Mouse (Mus musculus) monocyte, adult 5-6 weeks (primary cell): Measurements from ENCODE around the gene Bcar1. TPM values are rescaled to one million over a fixed set of nuclear protein-coding genes. Genes with fewer than 3 reads are reported as not detected.

Experiments
- ATAC-seq: fragments of 153-309, 156-312 bp; replicated peaks from 2 replicates; pipeline ENCODE4 v1.8.0; 2017; ENCODE audit warnings: mild to moderate bottlenecking; ENCODE audit not compliant: low TSS enrichment, insufficient number of reproducible peaks, severe bottlenecking, poor library complexity, low FRiP score
- total RNA-seq: library from RNA; stranded (forward); fragments of 200-1000, 200-491, 200-594 nt; gene quantifications from 3 replicates; pipeline ENCODE4 v1.2.3, GENCODE M21; 2017

Bcar1 gene
- total RNA-seq, 1 experiment from 2014 or later: not detected

DNA sequence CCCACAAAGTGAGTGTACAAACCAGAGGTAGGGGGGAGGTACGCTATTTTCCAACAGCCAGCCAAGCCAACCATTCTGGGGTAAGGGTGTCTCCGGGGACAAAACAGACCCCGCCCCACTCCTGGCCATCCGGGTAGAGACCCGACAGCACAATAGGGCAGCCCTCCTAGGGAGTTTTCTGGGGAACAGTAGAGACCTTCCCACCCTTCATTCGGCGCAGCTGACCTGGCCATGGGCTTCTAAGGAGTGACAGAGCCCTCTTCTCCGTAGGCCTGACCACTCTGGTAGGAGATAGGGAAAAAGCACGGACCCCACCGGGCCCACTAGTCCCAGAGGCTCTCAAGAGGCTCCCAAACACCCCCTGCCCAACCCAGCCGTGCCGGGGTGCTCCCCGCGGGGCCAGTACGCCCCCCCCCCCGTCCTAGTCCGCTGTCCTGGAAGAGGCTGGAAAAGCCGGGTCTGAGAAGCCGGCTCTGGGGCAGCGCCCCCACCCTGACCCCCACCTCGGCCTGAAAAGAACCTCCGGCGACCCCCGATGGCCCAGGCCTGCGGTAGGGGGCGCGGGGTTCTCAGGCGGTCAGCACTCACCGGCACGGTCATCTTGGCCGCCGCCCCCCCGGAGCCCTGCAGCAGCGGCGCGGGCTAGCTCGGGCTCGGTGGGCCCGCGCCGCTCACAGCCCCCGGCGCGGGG lies 363 bp downstream of the Bcar1 start:
- no peak for ATAC-seq

DNA sequence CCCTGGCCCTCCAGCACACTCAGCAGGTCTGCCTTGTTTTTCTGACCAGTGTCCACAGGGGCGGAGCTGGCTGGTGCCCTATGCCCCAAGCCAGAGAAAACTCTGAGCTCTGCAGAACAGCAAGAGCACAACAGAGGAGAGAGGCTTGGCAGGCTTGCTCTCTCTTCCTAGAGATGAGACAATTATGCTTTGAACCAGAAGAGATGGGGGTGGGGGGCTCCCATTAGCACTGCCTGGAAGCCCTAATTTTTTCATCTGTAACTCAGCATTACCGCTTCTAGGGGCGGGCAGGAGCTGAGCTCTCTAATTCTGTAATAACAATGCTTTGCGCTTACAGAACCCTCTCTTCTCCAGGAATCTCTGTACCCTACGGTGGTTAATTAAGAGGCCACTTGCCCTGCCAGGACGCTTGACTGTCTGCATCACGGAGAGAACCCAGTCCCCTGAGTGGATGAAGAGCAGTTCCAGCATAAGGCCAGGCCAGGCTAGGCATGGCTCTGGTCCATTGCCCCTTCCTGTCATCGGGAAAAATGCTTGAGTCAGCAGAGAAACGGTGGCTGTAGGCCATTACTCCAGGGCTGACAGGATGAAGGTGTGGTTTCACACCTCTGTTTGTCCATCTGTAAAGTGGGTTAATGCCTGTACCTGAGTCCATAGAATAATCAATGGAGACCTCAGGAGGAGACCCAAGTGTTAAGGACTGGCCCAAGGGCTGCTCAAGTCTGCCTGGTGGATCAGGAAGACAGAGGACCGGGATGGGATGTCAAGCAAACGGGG lies 1.2 kb downstream of the Bcar1 start:
- no peak for ATAC-seq

DNA sequence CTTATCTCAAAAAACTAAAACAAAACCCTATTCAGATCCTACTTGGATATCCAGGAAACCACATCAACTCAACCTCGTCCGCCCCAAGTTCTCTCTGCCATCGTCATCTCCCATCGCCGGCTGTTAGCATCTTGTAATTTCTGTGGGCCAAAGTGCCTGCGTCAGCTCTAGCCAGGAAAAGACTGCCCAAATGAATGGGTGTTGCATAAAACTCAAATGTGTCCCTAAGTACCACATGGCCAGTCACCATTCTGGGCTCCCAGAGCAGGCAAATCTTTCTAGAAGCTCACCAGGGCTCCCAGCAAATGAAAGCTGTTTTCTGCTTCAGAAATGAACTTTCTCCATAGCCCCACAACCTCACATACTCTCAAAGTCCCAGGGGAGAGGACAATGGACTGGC lies 2.1 kb downstream of the Bcar1 start:
- ATAC-seq: no peak

GRCm38 (mm10) chr8:111740994-111741393 lies 2.6 kb downstream of the Bcar1 start:
- no peak for ATAC-seq

DNA sequence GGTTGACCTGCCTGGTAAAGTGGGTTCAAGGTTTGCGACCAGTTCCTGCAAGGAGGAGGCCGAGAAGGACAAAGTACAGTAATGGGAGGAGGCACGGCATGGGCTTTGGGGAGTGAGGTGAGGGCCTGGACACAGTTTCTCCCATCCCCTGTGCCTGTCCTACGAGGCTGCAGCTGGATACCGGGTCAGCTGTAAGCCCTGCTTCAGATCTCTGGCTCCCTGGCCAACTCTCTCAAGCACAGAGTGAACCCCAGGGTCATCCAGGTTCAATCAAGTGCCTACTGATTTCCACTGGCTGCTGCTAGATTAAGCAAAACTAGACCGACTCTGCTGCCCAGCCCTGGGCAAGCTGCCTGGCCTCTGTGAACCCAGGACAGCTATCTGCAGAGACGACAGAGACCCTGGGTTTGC lies 3.3 kb downstream of the Bcar1 start:
- ATAC-seq: no peak

GRCm38 (mm10) chr8:111739604-111740003 lies 4.0 kb downstream of the Bcar1 start:
- ATAC-seq: no peak

DNA sequence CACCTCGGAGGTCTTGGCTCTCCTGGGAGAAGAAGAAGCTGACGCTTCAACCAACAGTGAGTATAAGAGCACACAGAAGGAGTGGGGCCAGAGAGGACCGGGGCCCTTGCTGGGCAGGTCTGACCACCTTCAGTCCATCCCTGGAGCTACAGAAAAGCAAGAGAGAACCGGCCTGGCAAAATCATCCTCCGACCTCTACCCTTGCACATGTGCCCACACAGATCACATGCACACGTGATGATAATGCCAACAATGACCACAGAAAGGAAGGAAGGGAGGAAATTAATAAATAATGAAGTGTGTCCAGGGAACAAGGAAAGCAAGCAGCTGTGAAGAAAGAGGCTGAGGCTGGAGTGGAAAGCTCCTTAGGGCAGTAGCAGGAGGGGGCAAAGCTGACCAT lies 4.7 kb downstream of the Bcar1 start:
- ATAC-seq: no peak

- ATAC-seq: no peak
Measured at GRCm38 (mm10) chr8:111736321-111736720, 7.3 kb downstream of the Bcar1 start.

DNA sequence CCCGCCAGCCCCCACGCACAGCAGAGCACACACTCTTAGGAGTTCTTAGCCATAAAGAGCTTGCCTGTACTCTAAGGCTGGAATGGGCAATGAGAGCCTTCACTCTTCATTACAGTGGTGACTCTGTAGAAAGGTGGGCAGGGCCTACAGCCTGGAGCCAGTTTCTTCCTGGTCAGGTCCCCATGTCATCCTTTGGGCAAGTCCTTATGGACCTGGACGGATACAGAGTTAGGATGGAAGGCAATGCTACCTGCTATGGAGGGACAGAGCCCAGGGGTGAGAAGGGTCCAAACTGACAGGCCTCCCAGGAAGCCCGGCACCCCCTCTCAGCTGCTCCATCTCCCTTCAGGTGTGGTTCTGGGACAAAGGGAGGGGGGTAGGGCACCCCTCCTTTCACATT lies 7.8 kb downstream of the Bcar1 start:
- ATAC-seq: no peak

GRCm38 (mm10) chr8:111735335-111735761 lies 8.3 kb downstream of the Bcar1 start:
- ATAC-seq: no peak

- no peak for ATAC-seq
Measured at GRCm38 (mm10) chr8:111734244-111734960, 9.2 kb downstream of the Bcar1 start.

GRCm38 (mm10) chr8:111733581-111734243 lies 9.9 kb downstream of the Bcar1 start:
- no peak for ATAC-seq

DNA sequence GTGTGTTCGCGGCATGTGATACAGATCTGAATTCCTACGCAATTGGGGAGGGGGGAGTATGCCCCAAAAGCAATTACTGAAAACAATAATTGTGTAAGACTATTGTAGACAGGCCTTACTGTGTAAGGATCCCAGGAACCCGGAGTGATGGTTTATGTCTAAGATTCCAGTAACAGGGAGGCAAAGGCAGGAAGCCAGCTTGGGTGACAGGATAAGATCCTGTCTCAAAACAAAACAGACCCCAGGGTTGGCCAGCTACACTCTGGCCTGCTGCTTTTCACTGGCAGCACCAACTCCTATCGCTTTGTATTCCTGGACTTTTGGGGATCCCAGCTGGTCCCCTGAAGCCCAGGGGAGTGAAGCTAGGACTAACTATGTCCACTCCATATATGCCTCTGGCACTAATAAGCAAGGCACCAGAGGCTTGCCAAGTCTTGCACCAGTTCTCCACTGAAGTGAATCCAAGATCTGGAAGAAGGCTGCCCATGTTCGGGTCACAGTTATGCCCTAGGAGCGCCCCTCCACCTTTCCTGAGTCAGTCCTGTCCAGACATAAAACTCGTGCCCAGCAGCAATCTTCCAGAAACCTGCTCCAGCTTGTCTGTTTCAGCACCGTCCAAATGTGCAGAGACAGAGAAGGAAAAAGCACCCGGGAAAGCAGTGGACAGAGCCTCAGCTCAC lies 11.1 kb downstream of the Bcar1 start:
- no peak for ATAC-seq

- ATAC-seq: peak; percentile 66; the same call in 1 of the 2 replicates
Measured at GRCm38 (mm10) chr8:111732004-111732403, 11.6 kb downstream of the Bcar1 start.

- ATAC-seq: no peak
Measured at GRCm38 (mm10) chr8:111731231-111731977, 12.2 kb downstream of the Bcar1 start.

- ATAC-seq: no peak
Measured at GRCm38 (mm10) chr8:111729233-111730170, 14.1 kb downstream of the Bcar1 start.

DNA sequence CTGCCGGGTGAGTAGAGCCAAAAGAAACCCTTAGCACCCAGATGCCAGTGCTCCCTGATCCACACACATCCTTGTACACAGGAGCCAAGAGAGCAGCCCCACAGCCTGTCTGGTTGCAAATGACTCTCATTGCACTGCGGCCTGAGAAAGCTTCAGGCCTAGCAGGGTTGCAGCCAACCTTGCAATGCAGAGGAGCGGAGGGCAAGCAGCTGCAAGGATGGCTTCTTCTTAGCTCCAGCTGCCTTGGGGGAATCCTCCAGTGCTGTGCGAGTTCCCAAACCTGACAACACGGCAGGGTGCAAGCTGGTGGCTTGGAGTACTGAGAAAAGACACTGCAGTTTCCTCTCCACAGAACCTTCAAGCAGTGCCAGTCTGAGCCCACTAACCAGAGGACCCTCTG lies 15.1 kb downstream of the Bcar1 start:
- no peak for ATAC-seq
